ENCODE assay signal across 26 mouse cellular contexts in genomic region chr3:144284326-144284725, GRCm38 (mm10).
"Had no signal": no experiment of that assay in that cellular context is flagged by ENCODE, and none has a peak within 500 bp of the region (broad histone marks: within the 10 kb centered on the region; RNA-seq: fewer than 3 reads in every experiment).

No protein-coding gene starts in this region.

- H3K4me3 ChIP-seq: heart, adult 2 months; hindbrain, embryonic 10.5 days; hindbrain, embryonic 12.5 days; intestine, embryonic 15.5 days; layer of hippocampus, adult 2 months; limb, embryonic 13.5 days; limb, embryonic 15.5 days; liver, embryonic 12.5 days had no signal

- DNase-seq: forebrain, postnatal 0 days; gastrocnemius, postnatal 14 days; gastrocnemius, postnatal 36 days; heart, adult 2 months; heart, postnatal 10 days; heart, postnatal 4 days; kidney, adult 18-20 months; kidney, adult 8-10 months; kidney, postnatal 10 days; kidney, postnatal 25 days; kidney, postnatal 4 days; layer of hippocampus, postnatal 36 days; left cerebral cortex, postnatal 4 days had no signal

- H3K27me3 ChIP-seq: hindbrain, embryonic 12.5 days; intestine, embryonic 15.5 days; limb, embryonic 13.5 days; limb, embryonic 15.5 days; liver, embryonic 12.5 days had no signal

- ATAC-seq: forebrain, postnatal 0 days; hindbrain, embryonic 16.5 days; inflammation-experienced regulatory T-cells, adult 6 months; intestine, embryonic 15.5 days; intestine, postnatal 0 days; liver, embryonic 12.5 days had no signal

- H3K9me3 ChIP-seq: hindbrain, embryonic 10.5 days; hindbrain, embryonic 12.5 days; intestine, embryonic 15.5 days; limb, embryonic 13.5 days; limb, embryonic 15.5 days; liver, embryonic 12.5 days had no signal

- H3K9ac ChIP-seq: forebrain, postnatal 0 days; hindbrain, embryonic 12.5 days; hindbrain, embryonic 14.5 days; intestine, embryonic 15.5 days; limb, embryonic 13.5 days; limb, embryonic 15.5 days; liver, embryonic 12.5 days; liver, embryonic 14.5 days had no signal

- H3K36me3 ChIP-seq: hindbrain, embryonic 10.5 days; hindbrain, embryonic 12.5 days; intestine, embryonic 15.5 days; limb, embryonic 13.5 days; limb, embryonic 15.5 days; liver, embryonic 12.5 days had no signal

- H3K27ac ChIP-seq: heart, adult 2 months; hindbrain, embryonic 10.5 days; hindbrain, embryonic 12.5 days; hindbrain, embryonic 14.5 days; intestine, embryonic 15.5 days; layer of hippocampus, adult 2 months; limb, embryonic 13.5 days; limb, embryonic 15.5 days; liver, embryonic 12.5 days; liver, embryonic 14.5 days had no signal

- H3K4me2 ChIP-seq: heart, embryonic 11.5 days; hindbrain, embryonic 12.5 days; hindbrain, embryonic 14.5 days; intestine, embryonic 15.5 days; limb, embryonic 13.5 days; limb, embryonic 15.5 days; liver, embryonic 12.5 days had no signal

- H3K4me1 ChIP-seq: hindbrain, embryonic 10.5 days; hindbrain, embryonic 12.5 days; intestine, embryonic 15.5 days; limb, embryonic 15.5 days; liver, embryonic 12.5 days had no signal
